Mouse (Mus musculus) lung, embryonic 16.5 days (tissue): ENCODE results near the gene Cacng3. TPM values are rescaled to one million over a fixed set of nuclear protein-coding genes. Genes with fewer than 3 reads are reported as not detected.

ENCODE experiments used
- ATAC-seq: fragments of 200-750 bp; cut with Nextera tagmentation; 2 replicates; pipeline ENCODE4 v1.8.0; 2017; ENCODE audit warnings: low read depth, mild to moderate bottlenecking, moderate library complexity
- H3K27ac ChIP-seq: fragments of 300-500 bp; sonication (generic); 2 replicates; pipeline ENCODE4 v1.5.1; 2014; ENCODE audit warnings: mild to moderate bottlenecking, control low read depth, low read length
- H3K27me3 ChIP-seq: fragments of 300-500 bp; sonication (generic); 2 replicates; pipeline ENCODE4 v1.6.1; 2014; ENCODE audit warnings: low read depth, low read length, mixed read lengths; ENCODE audit not compliant: control insufficient read depth, insufficient read depth
- H3K36me3 ChIP-seq: fragments of 300-500 bp; sonication (generic); 2 replicates; pipeline ENCODE4 v1.6.1; 2014; ENCODE audit warnings: low read length; ENCODE audit not compliant: control insufficient read depth, insufficient read depth
- H3K4me1 ChIP-seq: fragments of 300-500 bp; sonication (generic); replicated peaks from 2 replicates; pipeline ENCODE4 v1.6.1; 2014; ENCODE audit warnings: low read length, mixed read lengths; ENCODE audit not compliant: control insufficient read depth, insufficient read depth
- H3K4me2 ChIP-seq: fragments of 300-500 bp; sonication (generic); 2 replicates; pipeline ENCODE4 v1.6.1; 2014; ENCODE audit warnings: low read depth, low read length, control low read depth
- H3K4me3 ChIP-seq: fragments of 300-500 bp; sonication (generic); 2 replicates; pipeline ENCODE4 v1.5.1; 2014; ENCODE audit warnings: mild to moderate bottlenecking, low read length, control low read depth
- H3K9ac ChIP-seq: fragments of 300-500 bp; sonication (generic); 2 replicates; pipeline ENCODE4 v1.6.1; 2014; ENCODE audit warnings: low read length, control low read depth
- H3K9me3 ChIP-seq: fragments of 300-500 bp; sonication (generic); 2 replicates; pipeline ENCODE4 v1.6.1; 2016; ENCODE audit warnings: low read length; ENCODE audit not compliant: control insufficient read depth
- WGBS: fragments of 180-500 bp; shearing (Covaris S2); extraction: QIAGEN DNeasy Blood & Tissue Kit; methylation state at CpG from one replicate; pipeline ENCODE4 v1.1.7; 2014; 5-methylcytosine and 5-hydroxymethylcytosine counted together
- polyA plus RNA-seq: library from polyadenylated mRNA; unstranded; fragments of >200 nt; fragmentation: Nextera tagmentation; extraction: Ambion mirVana; gene quantifications from 2 replicates; pipeline ENCODE4 v1.2.1, GENCODE M21; 2015

Gene Cacng3
- polyA plus RNA-seq, 1 experiment from 2014 or later: 0.14 TPM

GRCm38 (mm10) chr7:122649306-122649705 lies 21.0 kb upstream of the Cacng3 start:
- no peak for ATAC-seq
- Histone ChIP-seq H3K27ac (no peak overlapping the region), H3K4me3 (no peak overlapping the region), H3K9me3 (no peaks in the 10 kb centered on the region), H3K4me2 (no peak overlapping the region), H3K9ac (no peak overlapping the region), H3K27me3 (no peaks in the 10 kb centered on the region), H3K4me1 (no peaks in the 10 kb centered on the region), H3K36me3 (no peaks in the 10 kb centered on the region)
- 78% methylated on average over 10 of the region's 10 CpGs for WGBS

DNA sequence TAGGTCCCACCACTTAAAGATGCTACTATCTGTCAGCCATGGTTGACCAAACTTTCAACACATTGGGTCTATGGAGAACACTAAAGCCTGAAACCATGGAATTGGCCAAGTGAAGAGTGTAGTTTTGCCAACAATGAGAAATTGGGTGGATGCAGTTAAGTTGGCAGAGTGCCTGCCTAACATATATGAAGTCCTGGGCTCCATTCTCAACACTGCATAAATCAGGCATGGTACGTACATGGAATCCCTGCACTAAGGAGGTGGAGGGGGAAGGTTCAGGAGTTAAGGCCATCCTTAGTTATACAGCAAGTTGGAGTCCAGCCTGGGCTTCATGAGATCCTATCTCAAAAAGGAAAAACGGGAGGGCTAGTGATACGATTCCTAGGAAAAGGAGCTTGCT lies 17.8 kb upstream of the Cacng3 start:
- Histone ChIP-seq H3K27ac (no peak overlapping the region), H3K9me3 (no peaks in the 10 kb centered on the region), H3K9ac (no peak overlapping the region), H3K27me3 (no peaks in the 10 kb centered on the region), H3K4me1 (no peaks in the 10 kb centered on the region), H3K36me3 (no peaks in the 10 kb centered on the region), H3K4me2 (no peak overlapping the region), H3K4me3 (no peak overlapping the region)
- no peak for ATAC-seq
- 47% methylated on average over 3 of the region's 3 CpGs for WGBS

DNA sequence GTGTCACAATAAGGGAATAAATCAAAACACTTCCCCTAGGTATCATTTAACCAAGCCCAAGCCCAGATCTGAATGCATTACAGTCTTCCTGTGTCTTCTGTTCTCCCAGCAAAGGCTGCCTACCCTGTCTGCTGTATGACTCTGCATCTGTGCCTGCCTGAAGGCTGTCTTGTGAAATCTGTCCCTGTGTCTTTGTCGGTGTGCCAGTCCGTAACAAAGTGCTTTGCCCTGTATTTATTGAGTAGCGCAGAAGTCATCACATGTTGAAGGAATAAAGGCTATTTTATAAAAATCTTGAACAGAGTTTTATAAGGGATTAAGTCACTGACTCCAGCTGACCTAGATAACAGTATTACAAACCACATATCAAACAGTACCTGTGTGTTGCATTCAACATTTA lies 13.6 kb upstream of the Cacng3 start:
- Histone ChIP-seq H3K4me1 (no peaks in the 10 kb centered on the region), H3K4me2 (no peak overlapping the region), H3K27me3 (no peaks in the 10 kb centered on the region), H3K27ac (no peak overlapping the region), H3K9ac (no peak overlapping the region), H3K9me3 (no peaks in the 10 kb centered on the region), H3K4me3 (no peak overlapping the region), H3K36me3 (no peaks in the 10 kb centered on the region)
- 89% methylated on average over 3 of the region's 3 CpGs for WGBS
- ATAC-seq: no peak

DNA sequence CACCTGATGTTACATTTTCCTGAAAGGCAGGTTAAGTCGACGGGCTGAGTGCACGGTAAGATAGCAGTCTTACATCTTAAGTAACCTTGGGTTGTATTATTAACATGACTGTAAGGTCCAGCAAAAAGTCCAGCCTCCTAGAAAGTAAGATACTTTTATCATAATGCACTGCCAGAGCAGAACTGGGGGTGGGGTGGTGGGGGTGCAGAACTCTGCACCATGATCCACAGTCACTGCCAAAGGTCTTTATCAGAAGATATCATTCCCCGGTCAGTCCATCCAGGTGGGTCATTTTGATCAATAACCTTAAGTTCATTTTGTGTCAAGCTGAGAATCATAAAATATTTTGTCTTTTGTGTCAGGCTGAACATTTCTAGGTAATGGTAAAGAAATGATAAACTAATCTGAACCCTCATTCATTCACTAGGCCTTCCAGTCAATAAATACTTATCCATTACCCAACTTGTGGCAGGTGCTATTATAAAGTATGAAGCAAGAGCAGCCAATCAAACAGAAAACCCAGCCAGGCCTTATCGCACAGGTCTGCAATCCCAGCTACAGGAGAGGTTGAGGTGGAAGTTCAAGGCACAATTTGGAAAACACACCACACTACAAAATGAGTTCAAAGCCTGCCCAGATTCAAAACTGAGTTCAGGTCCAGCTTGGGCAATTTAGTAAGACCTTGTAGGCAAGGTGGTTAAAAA lies 12.7 kb upstream of the Cacng3 start:
- Histone ChIP-seq H3K27me3 (no peaks in the 10 kb centered on the region), H3K4me1 (no peaks in the 10 kb centered on the region), H3K9me3 (no peaks in the 10 kb centered on the region), H3K4me3 (no peak overlapping the region), H3K36me3 (no peaks in the 10 kb centered on the region), H3K4me2 (no peak overlapping the region), H3K9ac (no peak overlapping the region), H3K27ac (no peak overlapping the region)
- no peak for ATAC-seq
- 91% methylated on average over 5 of the region's 5 CpGs for WGBS

- H3K4me2 ChIP-seq: no peak overlapping the region
- H3K27ac ChIP-seq: no peak overlapping the region
- H3K36me3 ChIP-seq: no peaks in the 10 kb centered on the region
- H3K9ac ChIP-seq: no peak overlapping the region
- H3K27me3 ChIP-seq: no peaks in the 10 kb centered on the region
- ATAC-seq: peak; percentile 74; the same call in 1 of the 2 replicates
- 19% methylated on average over 7 of the region's 7 CpGs for WGBS
- no peaks in the 10 kb centered on the region for H3K9me3 ChIP-seq
- peaks cover 5% of the 10 kb centered on the region; the same call in 1 of the 2 replicates for H3K4me1 ChIP-seq
- no peak overlapping the region for H3K4me3 ChIP-seq
Observed at GRCm38 (mm10) chr7:122665311-122666049, 4.8 kb upstream of the Cacng3 start.

DNA sequence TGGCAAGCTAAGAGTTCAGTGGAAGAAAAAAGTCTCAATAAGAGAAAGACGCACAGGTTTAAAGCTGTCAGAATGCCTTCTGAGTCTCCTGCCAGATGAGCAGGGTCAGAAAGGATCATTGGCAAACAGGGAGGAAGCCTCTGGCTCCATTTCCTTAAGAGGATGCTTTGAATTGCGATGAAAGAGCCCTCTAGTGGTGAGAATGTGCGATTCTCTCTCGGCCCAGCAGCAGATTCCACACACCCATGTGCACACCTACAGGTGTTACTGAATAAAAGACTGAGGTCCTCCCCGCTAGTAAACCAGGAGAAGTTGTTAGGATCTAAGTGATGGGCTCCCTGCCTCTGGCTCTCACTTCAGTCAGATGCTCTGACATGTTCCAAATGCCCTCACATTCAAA lies 2.4 kb upstream of the Cacng3 start:
- H3K36me3 ChIP-seq: no peaks in the 10 kb centered on the region
- no peak for ATAC-seq
- WGBS: 24% methylated on average over 5 of the region's 5 CpGs
- no peak overlapping the region for H3K4me2 ChIP-seq
- H3K27me3 ChIP-seq: no peaks in the 10 kb centered on the region; the same call in 1 of the 2 replicates
- H3K9me3 ChIP-seq: no peaks in the 10 kb centered on the region
- H3K27ac ChIP-seq: no peak overlapping the region
- no peak overlapping the region for H3K4me3 ChIP-seq
- H3K4me1 ChIP-seq: peaks cover 5% of the 10 kb centered on the region; the same call in 1 of the 2 replicates
- H3K9ac ChIP-seq: no peak overlapping the region

- peak; percentile 94 for ATAC-seq
- Histone ChIP-seq H3K4me2 (peak overlapping the region; percentile 35; the same call in 1 of the 2 replicates), H3K27me3 (no peaks in the 10 kb centered on the region; the same call in 1 of the 2 replicates), H3K36me3 (no peaks in the 10 kb centered on the region), H3K4me3 (no peak overlapping the region), H3K4me1 (peaks cover 2% of the 10 kb centered on the region; the same call in 1 of the 2 replicates), H3K27ac (no peak overlapping the region), H3K9ac (no peak overlapping the region), H3K9me3 (no peaks in the 10 kb centered on the region)
- 7% methylated on average over 43 of the region's 45 CpGs for WGBS
Observed at GRCm38 (mm10) chr7:122670873-122671641, 765 bp downstream of the Cacng3 start.

GRCm38 (mm10) chr7:122672981-122673380 lies 2.7 kb downstream of the Cacng3 start:
- no peak overlapping the region for H3K9ac ChIP-seq
- no peaks in the 10 kb centered on the region for H3K36me3 ChIP-seq
- no peak overlapping the region for H3K4me2 ChIP-seq
- H3K4me1 ChIP-seq: no peaks in the 10 kb centered on the region
- no peak for ATAC-seq
- H3K9me3 ChIP-seq: no peaks in the 10 kb centered on the region
- H3K4me3 ChIP-seq: no peak overlapping the region
- no peak overlapping the region for H3K27ac ChIP-seq
- no peaks in the 10 kb centered on the region; the same call in 1 of the 2 replicates for H3K27me3 ChIP-seq
- WGBS: 37% methylated on average over 5 of the region's 5 CpGs

- ATAC-seq: no peak
- Histone ChIP-seq H3K9ac (no peak overlapping the region), H3K27me3 (no peaks in the 10 kb centered on the region; the same call in 1 of the 2 replicates), H3K9me3 (no peaks in the 10 kb centered on the region), H3K4me2 (no peak overlapping the region), H3K4me3 (no peak overlapping the region), H3K4me1 (no peaks in the 10 kb centered on the region), H3K36me3 (no peaks in the 10 kb centered on the region), H3K27ac (no peak overlapping the region)
- 79% methylated on average over 7 of the region's 7 CpGs for WGBS
Observed at GRCm38 (mm10) chr7:122675207-122675606, 4.9 kb downstream of the Cacng3 start.
